Mouse (Mus musculus) limb, embryonic 14.5 days (tissue): ENCODE results near the gene Krt20. TPM values are rescaled to one million over a fixed set of nuclear protein-coding genes. Genes with fewer than 3 reads are reported as not detected.

Source experiments
- ATAC-seq: fragments of 200-750 bp; cut with Nextera tagmentation; 2 replicates; pipeline ENCODE4 v1.8.0; 2017; ENCODE audit warnings: low read depth, moderate number of reproducible peaks, moderate TSS enrichment; ENCODE audit not compliant: low FRiP score
- DNase-seq: peaks from one replicate; pipeline ENCODE4 v3.0.0-alpha.2; 2015; ENCODE audit warnings: low spot score
- H3K27ac ChIP-seq: fragments of 300-500 bp; sonication (generic); replicated peaks from 2 replicates; pipeline ENCODE4 v1.5.1; 2014; ENCODE audit warnings: low read depth, mild to moderate bottlenecking, low read length, moderate library complexity, mixed read lengths
- H3K27me3 ChIP-seq: fragments of 300-500 bp; sonication (generic); 2 replicates; pipeline ENCODE4 v1.6.1; 2014; ENCODE audit warnings: low read length, mixed read lengths; ENCODE audit not compliant: control insufficient read depth, insufficient read depth
- H3K36me3 ChIP-seq: fragments of 300-500 bp; sonication (generic); 2 replicates; pipeline ENCODE4 v1.6.1; 2014; ENCODE audit warnings: mild to moderate bottlenecking, low read length, moderate library complexity, mixed read lengths; ENCODE audit not compliant: control insufficient read depth, insufficient read depth
- H3K4me1 ChIP-seq: fragments of 300-500 bp; sonication (generic); 2 replicates; pipeline ENCODE4 v1.6.1; 2014; ENCODE audit warnings: antibody characterized with exemption, low read length, mixed read lengths; ENCODE audit not compliant: control insufficient read depth, insufficient read depth
- H3K4me2 ChIP-seq: fragments of 300-500 bp; sonication (generic); replicated peaks from 2 replicates; pipeline ENCODE4 v1.6.1; 2014; ENCODE audit warnings: low read depth, mild to moderate bottlenecking, low read length, moderate library complexity; ENCODE audit not compliant: severe bottlenecking
- H3K4me3 ChIP-seq: fragments of 300-500 bp; sonication (generic); replicated peaks from 2 replicates; pipeline ENCODE4 v1.5.1; 2014; ENCODE audit warnings: low read length
- H3K9ac ChIP-seq: fragments of 300-500 bp; sonication (generic); 2 replicates; pipeline ENCODE4 v1.6.1; 2014; ENCODE audit warnings: mild to moderate bottlenecking, low read depth, low read length, moderate library complexity; ENCODE audit not compliant: severe bottlenecking
- H3K9me3 ChIP-seq: fragments of 300-500 bp; sonication (generic); 2 replicates; pipeline ENCODE4 v1.6.1; 2016; ENCODE audit warnings: low read length; ENCODE audit not compliant: control insufficient read depth
- POLR2A ChIP-seq: fragments of 200-500 bp; IDR thresholded peaks from 2 replicates; pipeline ENCODE4 v1.8.0; 2012; ENCODE audit warnings: inconsistent platforms, mild to moderate bottlenecking, moderate library complexity, borderline replicate concordance; ENCODE audit not compliant: insufficient read depth, insufficient read length; ENCODE audit errors: extremely low read depth
- WGBS: fragments of 180-500 bp; shearing (Covaris S2); extraction: QIAGEN DNeasy Blood & Tissue Kit; methylation state at CpG from one replicate; pipeline ENCODE4 v1.1.7; 2014; 5-methylcytosine and 5-hydroxymethylcytosine counted together
- polyA plus RNA-seq, 2 experiments: library from polyadenylated mRNA; depleted of rRNA in 1 of 2; stranded (reverse) in 1 of 2; unstranded in 1 of 2; fragments of >200 nt; fragmentation: Nextera tagmentation in 1 of 2; extraction: Ambion mirVana in 1 of 2; gene quantifications; 2 replicates each; pipeline versions ENCODE4 v1.2.1 to v1.2.3; 2012 to 2014

Gene Krt20
- 0.24 and 0.26 TPM in 2 replicates for polyA plus RNA-seq (2012; rRNA removed)
- 0.26 and 0.37 TPM in 2 replicates for polyA plus RNA-seq (2014; fragmentation: Nextera tagmentation; extraction: Ambion mirVana)

GRCm38 (mm10) chr11:99437972-99438371 is at the start of gene Krt20:
Krt20 (minus strand) TSS chr11:99438150.
- Histone ChIP-seq H3K27ac (no peak within 1 kb of the TSS), H3K4me2 (no peak within 1 kb of the TSS), H3K4me3 (no peak within 1 kb of the TSS), H3K27me3 (no peaks in the 10 kb centered on the region), H3K9ac (no peak within 1 kb of the TSS), H3K36me3 (no peaks in the 10 kb centered on the region), H3K4me1 (no peaks in the 10 kb centered on the region), H3K9me3 (no peaks in the 10 kb centered on the region)
- TF ChIP-seq POLR2A: no peak
- no peak for ATAC-seq
- 31% methylated on average over 10 of the region's 10 CpGs for WGBS
- DNase-seq: no peak

GRCm38 (mm10) chr11:99474981-99475380 is 37.0 kb upstream of the Krt20 start:
- TF ChIP-seq POLR2A: no peak
- 78% methylated on average over 3 of the region's 3 CpGs for WGBS
- H3K9ac ChIP-seq: no peak overlapping the region
- H3K4me3 ChIP-seq: no peak overlapping the region
- DNase-seq: no peak
- ATAC-seq: no peak
- H3K4me2 ChIP-seq: no peak overlapping the region
- no peaks in the 10 kb centered on the region for H3K9me3 ChIP-seq
- H3K4me1 ChIP-seq: no peaks in the 10 kb centered on the region
- H3K36me3 ChIP-seq: no peaks in the 10 kb centered on the region
- no peak overlapping the region for H3K27ac ChIP-seq
- no peaks in the 10 kb centered on the region for H3K27me3 ChIP-seq

GRCm38 (mm10) chr11:99473433-99473832 is 35.5 kb upstream of the Krt20 start:
- WGBS: 85% methylated on average over 6 of the region's 6 CpGs
- Histone ChIP-seq H3K4me3 (no peak overlapping the region), H3K9ac (no peak overlapping the region), H3K4me2 (no peak overlapping the region), H3K4me1 (no peaks in the 10 kb centered on the region), H3K9me3 (no peaks in the 10 kb centered on the region), H3K27ac (no peak overlapping the region), H3K36me3 (no peaks in the 10 kb centered on the region), H3K27me3 (no peaks in the 10 kb centered on the region)
- ATAC-seq: no peak
- DNase-seq: no peak
- no peak for TF ChIP-seq POLR2A

GRCm38 (mm10) chr11:99472405-99472804 is 34.5 kb upstream of the Krt20 start:
- Histone ChIP-seq H3K27ac (no peak overlapping the region), H3K9me3 (no peaks in the 10 kb centered on the region), H3K4me2 (no peak overlapping the region), H3K4me3 (no peak overlapping the region), H3K4me1 (no peaks in the 10 kb centered on the region), H3K36me3 (no peaks in the 10 kb centered on the region), H3K27me3 (no peaks in the 10 kb centered on the region), H3K9ac (no peak overlapping the region)
- no peak for DNase-seq
- TF ChIP-seq POLR2A: no peak
- 76% methylated on average over 4 of the region's 4 CpGs for WGBS
- ATAC-seq: no peak

GRCm38 (mm10) chr11:99471946-99472345 is 34.0 kb upstream of the Krt20 start:
- no peak overlapping the region for H3K4me3 ChIP-seq
- no peak for TF ChIP-seq POLR2A

GRCm38 (mm10) chr11:99469228-99469627 is 31.3 kb upstream of the Krt20 start:
- Histone ChIP-seq H3K9me3 (no peaks in the 10 kb centered on the region), H3K27ac (no peak overlapping the region), H3K27me3 (no peaks in the 10 kb centered on the region), H3K9ac (no peak overlapping the region), H3K4me2 (no peak overlapping the region), H3K4me3 (no peak overlapping the region), H3K4me1 (no peaks in the 10 kb centered on the region), H3K36me3 (no peaks in the 10 kb centered on the region)
- ATAC-seq (no peak), DNase-seq (no peak)
- no peak for TF ChIP-seq POLR2A
- 81% methylated on average over 4 of the region's 4 CpGs for WGBS

More at GRCm38 (mm10) chr11:99471946-99472345, 34.0 kb upstream of the Krt20 start:
- H3K9ac ChIP-seq: no peak overlapping the region
- H3K27ac ChIP-seq: no peak overlapping the region
- no peaks in the 10 kb centered on the region for H3K27me3 ChIP-seq
- DNase-seq: no peak
- H3K4me2 ChIP-seq: no peak overlapping the region
- ATAC-seq: no peak
- no peaks in the 10 kb centered on the region for H3K36me3 ChIP-seq
- no peaks in the 10 kb centered on the region for H3K9me3 ChIP-seq
- H3K4me1 ChIP-seq: no peaks in the 10 kb centered on the region
- WGBS: 71% methylated on average over 6 of the region's 6 CpGs
